Mouse (Mus musculus): ENCODE measurements around the gene Gm5901.
"Not testable (repeated sequence)": the region's sequence is repeated elsewhere in the genome, so short reads cannot be mapped to it uniquely, and the experiment has no call there.

Gene Gm5901
- long read RNA-seq, experiment 1: 0 reads
- long read RNA-seq, experiment 2: 0 reads

- intact Hi-C loops (cut with DNase I): no loop called here
Observed at GRCm38 (mm10) chr7:105374866-105375265, at the start of gene Gm5901. Gene Gm5901 (plus strand): TSS chr7:105375038.

- intact Hi-C loops (cut with DNase I): no loop called here
Observed at GRCm38 (mm10) chr7:105325302-105325701, 49.5 kb upstream of the Gm5901 start.

GRCm38 (mm10) chr7:105334004-105334403 lies 40.8 kb upstream of the Gm5901 start, which contains the start of gene Olfr690:
Gene Olfr690 (minus strand): TSS chr7:105334104.
- intact Hi-C loops (cut with DNase I): loop anchor here (5.0 kb wide), 1 partner anchor 162 kb away; no protein-coding TSS in a partner anchor

GRCm38 (mm10) chr7:105342170-105342569 lies 32.7 kb upstream of the Gm5901 start, which contains the start of gene Olfr691:
Gene Olfr691 (minus strand): TSS chr7:105342270.
- intact Hi-C loops (cut with DNase I): no loop called here

- intact Hi-C loops (cut with DNase I): no loop called here
Observed at GRCm38 (mm10) chr7:105342752-105343151, 32.1 kb upstream of the Gm5901 start.

- intact Hi-C loops (cut with DNase I): not testable (repeated sequence)
Observed at GRCm38 (mm10) chr7:105356064-105356463, 18.8 kb upstream of the Gm5901 start.

- intact Hi-C loops (cut with DNase I): not testable (repeated sequence)
Observed at GRCm38 (mm10) chr7:105356487-105356886, 18.4 kb upstream of the Gm5901 start.

- intact Hi-C loops (cut with DNase I): no loop called here
Observed at GRCm38 (mm10) chr7:105361713-105362112, 13.1 kb upstream of the Gm5901 start.

- intact Hi-C loops (cut with DNase I): no loop called here
Observed at GRCm38 (mm10) chr7:105367268-105367667, 7.6 kb upstream of the Gm5901 start.

- intact Hi-C loops (cut with DNase I): no loop called here
Observed at GRCm38 (mm10) chr7:105367930-105368329, 6.9 kb upstream of the Gm5901 start, which contains the start of gene Olfr692. Gene Olfr692 (plus strand): TSS chr7:105368230.

GRCm38 (mm10) chr7:105368521-105368920 lies 6.3 kb upstream of the Gm5901 start:
- intact Hi-C loops (cut with DNase I): no loop called here

- intact Hi-C loops (cut with DNase I): no loop called here
Observed at GRCm38 (mm10) chr7:105372912-105373311, 1.9 kb upstream of the Gm5901 start.

GRCm38 (mm10) chr7:105373509-105373908 lies 1.3 kb upstream of the Gm5901 start:
- intact Hi-C loops (cut with DNase I): no loop called here

- intact Hi-C loops (cut with DNase I): no loop called here
Observed at GRCm38 (mm10) chr7:105373976-105374375, 862 bp upstream of the Gm5901 start.

- intact Hi-C loops (cut with DNase I): no loop called here
Observed at GRCm38 (mm10) chr7:105380329-105380728, 5.5 kb downstream of the Gm5901 start.

- intact Hi-C loops (cut with DNase I): no loop called here
Observed at GRCm38 (mm10) chr7:105387696-105388095, 12.9 kb downstream of the Gm5901 start.

- intact Hi-C loops (cut with DNase I): no loop called here
Observed at GRCm38 (mm10) chr7:105390236-105390635, 15.4 kb downstream of the Gm5901 start.

GRCm38 (mm10) chr7:105394606-105395005 lies 19.8 kb downstream of the Gm5901 start:
- intact Hi-C loops (cut with DNase I): no loop called here

- intact Hi-C loops (cut with DNase I): no loop called here
Observed at GRCm38 (mm10) chr7:105395131-105395820, 20.4 kb downstream of the Gm5901 start.

GRCm38 (mm10) chr7:105396126-105396525 lies 21.3 kb downstream of the Gm5901 start:
- intact Hi-C loops (cut with DNase I): no loop called here

GRCm38 (mm10) chr7:105399058-105399934 lies 24.5 kb downstream of the Gm5901 start:
- intact Hi-C loops (cut with DNase I): no loop called here

Data from adrenal gland (tissue).